Mouse (Mus musculus): ENCODE results near the gene Lin28a. TPM values are rescaled to one million over a fixed set of nuclear protein-coding genes. Genes with fewer than 3 reads are reported as not detected.

The Lin28a gene
- not detected for total RNA-seq (2023)

DNA sequence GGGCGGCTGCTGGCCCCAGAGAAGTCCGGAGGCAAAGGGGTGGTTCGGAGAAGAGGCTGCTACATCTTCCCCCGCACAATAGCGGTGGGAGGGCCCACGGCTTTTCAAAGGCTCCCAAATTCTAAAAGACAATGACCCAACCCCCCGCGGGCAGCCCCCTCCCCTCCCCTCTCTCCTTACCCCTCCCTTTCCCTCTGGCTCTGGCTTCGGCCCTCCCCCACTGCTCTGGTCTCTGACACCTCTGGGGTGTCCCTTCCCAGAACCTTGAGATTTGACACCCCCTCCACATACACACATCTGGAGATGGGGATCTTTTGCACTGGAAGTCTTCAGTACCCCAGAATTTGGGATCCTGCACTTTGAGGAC lies at the start of gene Lin28a:
Lin28a (minus strand) TSS at position 63 of the 367 bp plus-strand sequence.

DNA sequence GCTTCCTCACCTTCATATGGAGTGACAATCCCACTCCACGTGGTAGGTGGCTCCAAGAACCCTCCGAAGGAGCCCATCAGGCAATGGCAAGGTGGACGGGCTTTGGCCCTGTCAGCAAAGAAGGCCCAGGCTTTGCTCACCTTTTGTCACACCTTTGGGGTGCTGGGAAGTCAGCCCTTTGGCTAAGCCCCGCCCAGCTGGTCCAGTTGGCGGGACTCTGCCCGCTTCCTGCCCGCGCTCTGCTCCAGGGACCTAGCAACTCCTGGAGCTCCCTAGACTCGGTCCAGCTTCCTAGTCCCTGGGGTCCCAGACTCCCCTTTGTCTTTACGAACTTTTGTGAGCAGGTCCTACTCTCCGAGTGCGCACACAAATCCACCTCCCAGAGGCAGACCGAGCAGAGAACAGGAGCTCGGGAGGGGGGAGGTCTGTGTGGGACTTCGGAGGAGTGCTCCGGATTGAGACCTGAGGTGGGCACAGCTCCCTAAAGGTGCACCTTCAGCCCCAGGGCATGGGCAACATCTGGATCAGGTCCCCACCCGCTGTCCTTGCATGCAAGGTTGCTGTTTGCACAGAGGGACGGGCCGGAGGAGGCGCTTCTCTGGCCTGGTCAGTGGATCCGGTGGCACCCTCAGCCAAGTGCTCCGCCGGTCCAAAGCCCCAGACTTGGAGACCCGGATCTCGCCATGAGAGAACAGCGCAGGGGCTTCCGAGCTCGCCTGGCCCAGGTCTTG lies 41.7 kb upstream of the Lin28a start, which contains the start of gene Crybg2:
Crybg2 (plus strand) TSS at position 681 of the 731 bp plus-strand sequence.

DNA sequence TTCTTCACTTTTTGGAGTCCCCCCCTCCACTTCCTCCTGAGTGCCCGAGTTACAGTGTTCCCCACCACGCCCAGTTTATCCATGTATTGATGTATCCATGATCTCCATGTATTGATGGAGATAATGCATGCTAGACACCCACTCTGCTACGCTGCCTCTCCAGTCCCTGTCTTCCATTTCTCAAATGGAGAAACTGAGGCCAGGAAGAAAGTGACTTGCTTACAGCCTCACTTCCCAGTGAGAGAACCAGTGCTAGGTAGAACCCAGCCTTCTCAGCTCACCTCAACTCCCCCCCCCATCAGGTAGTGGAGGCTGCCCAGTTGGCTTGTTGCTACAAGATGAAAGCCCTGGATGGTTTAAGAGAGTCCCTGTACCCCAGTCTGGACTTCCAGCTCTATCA lies 34.9 kb upstream of the Lin28a start, which contains the start of gene Zfp683:
Zfp683 (plus strand) TSS at position 301 of the 400 bp plus-strand sequence.

DNA sequence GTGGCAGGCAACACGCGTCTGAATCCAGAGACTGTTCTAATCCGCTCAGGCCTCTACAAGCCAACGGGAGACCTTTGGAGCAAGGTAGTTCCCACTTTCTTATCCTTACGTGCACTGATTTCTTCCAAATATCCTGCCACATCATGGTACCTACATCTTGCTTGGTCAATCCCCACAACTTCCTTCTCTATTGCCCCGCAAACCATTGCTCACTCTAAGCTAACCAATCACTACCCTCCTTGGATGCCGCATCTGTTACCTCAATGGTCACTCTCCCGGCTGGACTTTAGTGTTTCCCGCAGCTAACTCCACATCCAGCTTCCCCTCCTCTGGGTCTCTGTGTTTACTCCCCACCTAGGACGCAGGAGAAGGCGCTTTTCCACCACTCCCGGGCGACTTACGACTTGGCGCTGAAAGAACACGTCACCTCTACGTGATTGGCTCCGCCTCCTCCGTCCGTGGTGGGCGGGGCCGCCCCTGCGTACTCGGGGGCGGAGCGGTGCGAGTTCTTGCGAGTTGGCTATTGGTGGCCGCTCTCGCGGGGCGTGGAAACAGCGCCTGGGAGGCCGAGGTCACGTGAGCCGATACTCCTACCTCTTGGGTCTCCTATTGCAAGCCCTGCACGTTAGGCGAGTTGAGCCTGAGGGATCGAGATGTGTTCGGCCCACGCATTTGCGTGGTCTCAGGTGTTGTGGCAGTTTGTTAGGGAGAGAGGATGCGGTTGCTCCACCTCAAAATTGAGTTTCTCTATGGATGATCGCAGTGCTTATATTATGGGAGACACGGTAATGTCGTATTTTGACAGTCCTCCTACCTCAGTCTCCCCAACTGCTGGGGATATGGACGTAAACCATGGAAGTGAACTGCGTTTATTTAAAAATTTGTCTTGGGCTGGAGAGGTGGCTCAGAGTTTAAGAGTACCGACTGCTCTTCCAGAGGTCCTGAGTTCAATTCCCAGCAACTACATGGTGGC lies 17.9 kb downstream of the Lin28a start, which contains the start of gene Dhdds:
Dhdds (minus strand) TSS at position 453 of the 973 bp plus-strand sequence.

DNA sequence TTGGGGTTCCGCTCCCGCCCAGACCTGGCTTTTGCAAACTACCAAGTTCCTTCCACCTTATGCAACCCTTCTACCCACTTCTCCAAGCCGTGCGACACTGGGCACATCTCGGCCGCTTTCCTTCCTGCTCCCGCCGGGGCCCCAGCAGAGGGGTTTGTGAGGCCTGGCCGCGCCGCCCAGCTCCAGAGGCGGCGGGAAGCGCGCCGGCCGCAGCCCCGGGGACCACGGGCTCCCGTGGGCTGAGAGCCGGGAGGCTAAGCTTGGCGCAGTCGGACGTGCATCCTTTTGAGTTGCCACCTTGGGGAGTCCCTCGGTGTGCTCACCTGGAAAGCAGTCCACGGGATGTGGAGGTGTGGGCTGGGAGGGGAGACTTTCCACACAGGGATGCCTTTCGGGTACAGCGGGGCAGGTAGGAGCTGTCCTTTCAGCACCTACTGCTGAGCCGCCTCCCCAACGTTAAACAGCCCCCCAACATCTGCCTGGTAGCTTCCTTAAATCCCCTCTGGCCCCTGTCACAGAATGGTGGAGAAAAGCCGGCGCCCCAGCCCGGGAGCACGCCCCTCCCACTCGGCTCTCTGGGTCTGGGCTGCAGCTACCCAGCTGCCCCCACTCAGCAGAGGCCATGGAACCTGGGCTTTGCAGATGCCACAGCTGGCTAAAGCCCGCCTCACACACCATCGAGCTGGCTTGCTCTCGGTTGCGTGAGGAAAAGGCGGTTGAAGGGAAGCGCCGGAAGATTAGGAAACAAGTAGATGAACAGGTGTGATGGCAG lies 50.3 kb downstream of the Lin28a start, which contains the start of gene Hmgn2:
Hmgn2 (minus strand) TSS at position 501 of the 772 bp plus-strand sequence.

Other genes starting within 250 kb of the Lin28a start
- gene Rps6ka1, start 131.0 kb downstream of the Lin28a start, total RNA-seq (2023): 114 TPM
- 298 TPM for gene Hmgn2, start 50.2 kb downstream of the Lin28a start, total RNA-seq (2023)
- 30.0 TPM for gene Dhdds, start 17.9 kb downstream of the Lin28a start, total RNA-seq (2023)
- 2.2 TPM for gene Zfp683, start 35.0 kb upstream of the Lin28a start, total RNA-seq (2023)
- gene Crybg2, start 42.0 kb upstream of the Lin28a start, total RNA-seq (2023): 6.2 TPM
- 1,033 TPM for gene Cd52, start 76.2 kb upstream of the Lin28a start, total RNA-seq (2023)
- gene Ubxn11, start 83.7 kb upstream of the Lin28a start, total RNA-seq (2023): 269 TPM
- 449 TPM for gene Sh3bgrl3, start 109.9 kb upstream of the Lin28a start, total RNA-seq (2023)
- gene Cep85, start 168.3 kb upstream of the Lin28a start, total RNA-seq (2023): 26.5 TPM
- gene Gm7534, start 184.2 kb upstream of the Lin28a start, total RNA-seq (2023): not detected
- not detected for gene Catsper4, start 208.5 kb upstream of the Lin28a start, total RNA-seq (2023)
- 0.21 TPM for gene Cnksr1, start 219.6 kb upstream of the Lin28a start, total RNA-seq (2023)
- gene E130218I03Rik, start 224.8 kb upstream of the Lin28a start, total RNA-seq (2023): not detected
- gene Zfp593, start 226.8 kb upstream of the Lin28a start, total RNA-seq (2023): 26.3 TPM
- not detected for gene Gm30191, start 228.1 kb upstream of the Lin28a start, total RNA-seq (2023)
- gene Grrp1, start 235.3 kb upstream of the Lin28a start, total RNA-seq (2023): not detected